Mouse (Mus musculus): ENCODE results near the gene Tfr2. TPM values are rescaled to one million over a fixed set of nuclear protein-coding genes. Genes with fewer than 3 reads are reported as not detected.

The Tfr2 gene
- total RNA-seq, 2 experiments from 2014 or later = 12.8 to 13.2 TPM

DNA sequence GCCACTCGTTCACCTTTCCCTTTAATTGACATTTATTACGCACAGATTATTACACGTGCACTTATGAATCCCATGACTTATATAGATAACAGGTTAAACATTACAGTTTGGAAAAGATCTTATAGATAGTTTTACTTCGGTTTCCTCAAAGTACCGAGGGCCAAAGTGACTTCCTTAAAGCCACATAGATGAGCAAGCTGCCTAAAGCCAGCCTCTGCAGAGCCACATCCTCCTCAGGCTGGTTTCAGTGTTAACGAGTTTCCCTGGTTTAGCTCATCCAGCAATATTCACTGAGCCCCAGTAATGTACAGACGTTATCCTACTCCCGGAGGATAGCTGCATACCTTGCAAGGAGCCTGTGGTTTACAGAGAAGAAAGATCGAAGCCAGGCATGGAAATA lies 34.3 kb upstream of the Tfr2 start:
- no peak for DNase-seq (ENCODE audit: low spot score in 2 of 2)

- no peak for DNase-seq (ENCODE audit: low spot score in 2 of 2)
Observed at GRCm38 (mm10) chr5:137537461-137537860, 32.2 kb upstream of the Tfr2 start.

GRCm38 (mm10) chr5:137539291-137539801 lies 30.3 kb upstream of the Tfr2 start:
- peak in 1 of 2 experiments; percentile 25 for DNase-seq (ENCODE audit: low spot score in 2 of 2)

DNA sequence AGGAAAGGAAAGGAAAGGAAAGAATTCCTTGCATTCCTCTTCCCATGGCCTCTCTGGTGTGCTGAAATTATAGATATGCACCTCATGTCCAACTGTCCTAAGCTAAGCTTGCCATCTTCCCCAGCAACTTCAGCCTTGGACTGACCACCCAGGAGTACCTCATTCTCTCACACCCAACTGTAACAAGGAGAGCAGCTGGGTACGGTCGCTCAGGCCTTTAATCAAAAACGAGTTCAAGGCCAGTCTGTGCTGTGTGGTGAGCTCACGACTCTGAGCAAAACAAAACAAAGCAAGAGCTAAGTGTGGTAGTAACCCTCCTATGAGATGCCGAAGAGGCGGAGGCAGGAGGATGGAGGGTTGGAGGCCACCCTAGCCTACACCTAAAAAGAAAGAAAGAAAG lies 28.6 kb upstream of the Tfr2 start:
- DNase-seq (ENCODE audit: low spot score in 2 of 2) = no peak

DNA sequence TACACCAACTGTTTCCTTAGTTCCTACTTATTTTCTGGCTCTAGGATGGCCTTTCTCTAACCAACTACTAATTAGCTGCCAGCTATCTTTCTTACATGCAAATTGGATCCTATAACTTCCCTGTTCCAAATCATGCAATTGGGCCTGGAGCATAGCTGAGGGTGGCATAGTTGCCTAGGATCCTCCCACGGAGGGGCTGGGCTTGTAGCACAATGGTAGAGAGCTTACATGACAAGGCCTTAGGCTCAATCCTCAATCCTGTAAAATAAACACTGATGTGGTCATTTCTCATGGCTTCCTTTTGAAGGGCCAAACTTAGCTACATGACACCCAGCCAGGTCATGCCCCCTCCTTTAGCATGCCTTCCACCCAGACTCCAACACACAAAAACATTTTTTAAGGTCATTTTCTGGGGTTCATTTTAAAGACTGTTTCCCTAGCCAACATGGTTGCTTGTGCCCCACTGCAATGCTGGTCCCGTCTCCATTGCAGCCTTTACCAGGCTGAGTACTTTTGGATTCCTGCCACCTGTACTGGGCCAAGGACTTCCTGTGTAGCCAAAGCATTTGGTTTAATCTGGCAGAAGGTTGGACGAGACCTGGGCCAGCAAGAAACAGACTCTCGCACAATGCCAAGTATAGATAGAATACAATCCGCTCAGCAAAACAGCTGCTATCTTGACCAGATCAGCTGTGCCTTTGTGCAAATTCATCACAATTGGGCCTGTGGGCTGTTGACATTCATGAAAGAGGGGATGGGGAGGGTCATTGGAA lies 27.7 kb upstream of the Tfr2 start:
- DNase-seq (ENCODE audit: low spot score in 2 of 2) = no peak

DNA sequence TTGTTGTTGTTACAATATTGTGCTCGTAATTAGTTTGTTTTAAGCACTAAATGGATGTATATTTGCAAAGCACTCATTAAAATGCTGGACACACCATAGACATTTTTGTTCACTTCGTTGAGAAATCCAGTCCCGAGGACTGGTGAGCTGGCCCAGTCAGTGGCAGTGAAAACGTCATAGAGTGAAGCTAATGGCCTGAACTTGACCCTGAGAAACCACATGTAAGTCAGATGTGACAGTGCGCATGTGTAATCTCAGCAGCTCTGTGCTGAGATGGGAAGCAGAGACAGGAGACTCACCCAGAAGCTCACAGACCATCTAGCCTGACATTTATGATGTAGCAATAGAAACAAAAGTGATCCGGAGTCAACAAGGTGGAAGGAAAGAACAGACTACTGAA lies 24.7 kb upstream of the Tfr2 start:
- no peak for DNase-seq (ENCODE audit: low spot score in 2 of 2)

DNA sequence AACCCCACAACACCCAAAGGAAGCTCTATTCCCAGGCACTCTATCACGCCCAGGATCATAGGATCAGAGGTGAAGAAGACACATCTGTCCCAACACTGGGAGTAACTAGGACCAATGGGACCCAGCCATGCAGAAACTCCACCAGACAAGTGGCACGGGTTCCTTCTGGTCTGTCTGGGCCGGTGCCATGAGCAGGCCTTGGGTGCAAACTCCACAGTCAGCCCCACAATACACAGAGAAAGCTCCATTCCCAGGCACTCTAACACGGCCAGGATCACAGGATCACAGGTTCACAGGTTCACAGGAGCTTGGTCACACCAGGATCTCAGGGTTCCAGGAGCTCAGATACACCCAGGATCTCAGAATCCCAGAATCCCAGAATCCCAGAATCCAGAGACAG lies 24.0 kb upstream of the Tfr2 start:
- DNase-seq (ENCODE audit: low spot score in 2 of 2) = no peak

GRCm38 (mm10) chr5:137549840-137550239 lies 19.8 kb upstream of the Tfr2 start:
- DNase-seq (ENCODE audit: low spot score in 2 of 2) = no peak

DNA sequence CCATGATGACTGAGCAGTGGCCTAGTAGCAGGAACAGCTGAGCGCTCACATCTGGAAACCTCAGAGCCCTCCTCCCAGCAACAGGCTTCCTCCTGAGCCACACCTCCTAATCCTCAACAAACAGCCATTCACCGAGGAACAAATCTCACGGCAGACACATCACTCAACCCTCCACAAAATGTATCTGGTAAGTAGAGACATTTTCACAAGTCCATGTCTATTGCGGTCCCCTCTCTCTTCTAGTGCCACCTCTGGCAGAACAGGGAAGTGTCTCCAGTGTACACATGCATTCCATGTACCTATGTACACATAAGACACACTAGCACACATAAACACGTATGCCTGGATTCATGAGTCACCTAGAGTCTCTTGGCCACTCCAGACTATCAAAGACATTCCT lies 18.5 kb upstream of the Tfr2 start:
- no peak for DNase-seq (ENCODE audit: low spot score in 2 of 2)

GRCm38 (mm10) chr5:137553000-137553399 lies 16.6 kb upstream of the Tfr2 start:
- DNase-seq (ENCODE audit: low spot score in 2 of 2) = no peak

GRCm38 (mm10) chr5:137553411-137553837 lies 16.2 kb upstream of the Tfr2 start, which contains the start of gene Actl6b:
Gene Actl6b (plus strand): TSS chr5:137553517.
- peak; percentile 89 to 94 for DNase-seq (ENCODE audit: low spot score in 2 of 2)

DNA sequence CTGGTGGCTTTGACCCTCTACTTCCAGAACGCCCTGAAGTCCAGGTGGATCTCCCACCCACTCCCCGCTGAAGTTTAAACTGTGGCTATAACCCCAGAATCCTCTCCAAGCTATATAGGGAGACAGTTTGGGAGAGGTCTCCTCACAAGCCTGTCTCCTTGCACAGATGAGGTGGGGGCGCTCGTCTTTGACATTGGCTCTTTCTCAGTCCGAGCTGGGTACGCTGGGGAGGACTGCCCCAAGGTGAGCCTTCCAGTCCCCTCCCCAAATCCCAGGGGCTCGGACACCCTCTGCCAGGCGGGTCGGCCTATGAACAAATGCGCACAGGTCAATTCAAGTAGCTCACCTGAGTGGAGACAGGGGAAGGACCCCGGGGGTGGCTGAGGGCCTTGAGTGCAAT lies 15.7 kb upstream of the Tfr2 start:
- no peak for DNase-seq (ENCODE audit: low spot score in 2 of 2)

- no peak for DNase-seq (ENCODE audit: low spot score in 2 of 2)
Observed at GRCm38 (mm10) chr5:137561556-137561955, 8.1 kb upstream of the Tfr2 start.

- peak; percentile 31 to 53 for DNase-seq (ENCODE audit: low spot score in 2 of 2)
Observed at GRCm38 (mm10) chr5:137562965-137563364, 6.7 kb upstream of the Tfr2 start.

DNA sequence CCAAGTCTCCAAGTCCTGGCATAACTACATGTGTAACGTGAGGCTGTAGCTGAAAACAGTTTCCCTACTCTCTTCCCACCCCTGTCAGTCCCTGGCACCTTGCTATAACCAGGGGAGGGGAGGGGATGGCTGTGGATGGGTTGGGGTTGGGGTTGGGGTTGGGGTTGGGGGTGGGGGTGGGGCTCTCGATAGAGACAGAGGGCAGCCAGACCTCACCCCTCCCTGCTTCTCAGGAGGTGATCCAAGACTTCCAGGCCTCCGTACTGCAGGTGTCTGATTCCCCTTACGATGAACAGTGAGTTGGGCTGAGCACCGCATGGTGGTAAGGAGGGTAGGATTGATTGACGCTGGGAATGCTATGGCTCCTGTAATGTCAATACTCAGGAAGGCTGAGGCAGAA lies 3.9 kb upstream of the Tfr2 start:
- no peak for DNase-seq (ENCODE audit: low spot score in 2 of 2)

DNA sequence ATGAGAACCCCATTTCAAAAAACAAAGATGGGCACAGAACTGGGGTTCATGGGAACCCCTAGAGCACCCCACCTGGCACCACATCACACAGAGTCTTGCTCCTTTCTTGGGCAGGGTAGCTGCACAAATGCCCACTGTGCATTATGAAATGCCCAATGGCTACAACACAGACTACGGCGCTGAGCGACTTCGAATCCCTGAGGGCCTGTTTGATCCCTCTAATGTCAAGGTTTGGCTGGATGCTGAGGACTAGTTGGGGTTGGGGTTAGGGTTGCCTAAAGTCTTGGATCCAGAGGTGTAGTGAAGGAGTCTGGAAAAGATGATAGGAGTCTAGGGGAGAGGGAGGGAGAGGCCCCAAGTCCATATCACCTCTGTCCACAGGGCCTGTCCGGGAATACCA lies 3.2 kb upstream of the Tfr2 start:
- no peak for DNase-seq (ENCODE audit: low spot score in 2 of 2)

DNA sequence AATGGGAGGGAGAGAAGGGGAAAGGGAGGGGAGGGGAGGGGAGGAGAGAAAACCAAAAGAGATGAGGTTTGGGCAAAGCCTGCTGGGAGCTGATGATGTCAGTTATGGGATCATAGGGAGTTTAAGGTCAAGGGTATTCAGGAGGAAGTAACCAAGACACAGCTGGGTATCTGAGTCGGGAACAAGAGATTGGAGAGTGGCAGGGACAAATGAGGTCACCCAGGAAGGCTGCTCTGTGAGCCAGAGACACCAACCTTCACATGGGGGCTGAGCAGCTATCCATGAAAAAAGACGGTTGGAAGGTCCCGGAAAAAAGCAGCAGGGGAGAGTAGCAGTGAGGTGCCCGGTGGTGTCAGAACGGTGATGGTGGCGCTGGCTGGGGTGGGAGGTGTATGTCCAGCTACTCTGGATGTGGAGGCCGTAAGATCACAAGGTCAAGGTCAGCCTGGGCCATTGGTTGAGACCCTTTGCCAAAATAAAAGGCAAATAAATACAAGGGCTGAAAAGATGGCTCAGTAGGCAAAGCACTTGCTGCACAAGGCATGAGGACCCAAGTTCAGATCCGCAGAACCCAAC lies 1.3 kb upstream of the Tfr2 start:
- no peak for DNase-seq (ENCODE audit: low spot score in 2 of 2)

DNA sequence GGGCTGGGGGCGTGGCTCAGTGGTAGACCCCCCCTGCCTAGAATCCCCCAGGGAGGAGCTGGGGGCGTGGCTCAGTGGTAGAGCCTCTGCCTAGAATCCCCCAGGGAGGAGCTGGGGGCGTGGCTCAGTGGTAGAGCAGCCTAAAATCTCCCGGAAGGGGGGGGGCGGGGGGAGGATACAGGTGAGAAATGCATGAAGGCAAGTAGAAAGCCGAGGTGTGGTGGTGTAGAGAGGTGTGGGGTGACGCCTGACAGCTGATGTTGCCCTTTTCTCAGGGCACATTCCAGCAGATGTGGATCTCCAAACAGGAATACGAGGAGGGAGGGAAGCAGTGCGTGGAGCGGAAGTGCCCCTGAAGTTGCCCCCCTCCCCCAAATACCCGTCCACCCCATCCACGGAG lies 609 bp upstream of the Tfr2 start:
- DNase-seq (ENCODE audit: low spot score in 2 of 2) = no peak

DNA sequence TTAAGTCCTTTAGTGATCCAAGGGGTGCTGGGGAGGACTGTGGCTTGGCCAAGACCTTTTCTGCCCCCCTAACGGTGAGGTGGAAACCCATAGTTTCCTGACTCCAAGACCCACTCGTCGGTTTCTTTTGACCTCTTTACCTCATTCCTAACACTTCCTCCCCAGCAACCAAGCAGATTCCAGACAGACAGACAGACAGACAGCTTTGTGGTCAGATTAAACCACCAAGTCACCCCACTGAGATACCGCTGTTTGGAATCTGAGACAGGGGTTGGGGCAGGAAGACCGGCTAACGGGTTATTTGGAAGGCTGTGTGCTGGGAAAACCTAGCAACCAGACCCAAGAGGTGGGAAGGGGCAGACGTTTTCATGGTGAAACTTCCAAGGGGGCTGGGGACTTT lies 541 bp downstream of the Tfr2 start:
- DNase-seq (ENCODE audit: low spot score in 2 of 2) = no peak

- no peak for DNase-seq (ENCODE audit: low spot score in 2 of 2)
Observed at GRCm38 (mm10) chr5:137570691-137571586, 1.3 kb downstream of the Tfr2 start.

DNA sequence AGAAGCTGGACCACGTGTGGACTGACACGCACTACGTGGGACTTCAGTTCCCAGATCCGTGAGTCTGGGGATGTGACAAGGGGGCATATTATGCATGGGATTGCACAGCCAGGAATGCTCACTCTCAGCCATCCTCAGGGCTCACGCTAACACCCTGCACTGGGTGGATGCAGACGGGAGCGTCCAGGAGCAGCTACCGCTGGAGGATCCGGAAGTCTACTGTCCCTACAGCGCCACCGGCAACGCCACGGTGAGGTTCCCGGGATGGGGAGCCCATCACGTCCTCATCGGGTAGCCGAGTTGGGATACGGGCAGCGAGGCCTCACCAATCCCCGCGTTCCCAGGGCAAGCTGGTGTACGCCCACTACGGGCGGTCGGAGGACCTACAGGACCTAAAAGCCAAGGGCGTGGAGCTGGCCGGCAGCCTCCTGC lies 4.8 kb downstream of the Tfr2 start:
- DNase-seq (ENCODE audit: low spot score in 2 of 2) = peak; percentile 47 to 56

DNA sequence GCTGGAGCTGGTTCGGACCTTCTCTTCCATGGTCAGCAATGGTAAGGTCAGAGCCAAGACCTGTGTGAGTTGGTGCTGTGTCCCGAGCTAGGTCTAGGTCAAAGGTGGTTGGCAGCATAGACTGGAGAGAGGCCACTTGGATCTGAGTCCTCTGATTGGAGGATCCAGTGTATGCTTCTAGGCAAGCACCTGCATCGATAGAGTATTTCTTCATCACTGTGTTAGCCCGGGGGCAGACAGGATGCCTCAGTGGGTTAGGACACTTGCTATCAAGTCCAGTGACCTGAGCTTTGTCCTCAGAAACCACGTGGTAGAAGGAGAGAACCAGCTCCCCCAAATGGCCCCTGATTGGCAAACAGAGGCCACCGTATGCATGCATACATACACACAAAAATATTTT lies 10.6 kb downstream of the Tfr2 start:
- DNase-seq (ENCODE audit: low spot score in 2 of 2) = no peak
